Mouse (Mus musculus) intestine, embryonic 14.5 days (tissue): ENCODE measurements at regions not wholly inside any gene's neighbourhood (a gene's known extent, or its start where the extent isn't known, plus 50 kb on each side); places are given as distances from the start of the nearest gene placed in this dataset.
A peak's percentile ranks its signal among the peaks of the same experiment; 100 is the strongest.

ENCODE experiments used
- ATAC-seq: fragments of 200-750 bp; cut with Nextera tagmentation; replicated peaks from 2 replicates; pipeline ENCODE4 v1.8.0; 2017; ENCODE audit warnings: low read depth, moderate number of reproducible peaks, moderate TSS enrichment, moderate library complexity; ENCODE audit not compliant: low FRiP score, low TSS enrichment
- DNase-seq: peaks from one replicate; pipeline ENCODE4 v3.0.0-alpha.2; 2018; ENCODE audit warnings: low spot score
- H3K27ac ChIP-seq: fragments of 300-500 bp; sonication (generic); 2 replicates; pipeline ENCODE4 v1.5.1; 2014; ENCODE audit warnings: low read depth, mild to moderate bottlenecking, control low read depth
- H3K27me3 ChIP-seq: fragments of 300-500 bp; sonication (generic); replicated peaks from 2 replicates; pipeline ENCODE4 v1.6.1; 2014; ENCODE audit warnings: low read length, control low read depth; ENCODE audit not compliant: control insufficient read depth, insufficient read depth
- H3K36me3 ChIP-seq: fragments of 300-500 bp; sonication (generic); 2 replicates; pipeline ENCODE4 v1.6.1; 2014; ENCODE audit warnings: low read length, control low read depth; ENCODE audit not compliant: control insufficient read depth, insufficient read depth
- H3K4me1 ChIP-seq: fragments of 300-500 bp; sonication (generic); replicated peaks from 2 replicates; pipeline ENCODE4 v1.6.1; 2014; ENCODE audit warnings: low read length, control low read depth, mixed read lengths; ENCODE audit not compliant: control insufficient read depth, insufficient read depth
- H3K4me2 ChIP-seq: fragments of 300-500 bp; sonication (generic); 2 replicates; pipeline ENCODE4 v1.6.1; 2014; ENCODE audit warnings: low read length
- H3K4me3 ChIP-seq: fragments of 300-500 bp; sonication (generic); 2 replicates; pipeline ENCODE4 v1.5.1; 2014; ENCODE audit warnings: low read depth, low read length, control low read depth, mixed read lengths
- H3K9ac ChIP-seq: fragments of 300-500 bp; sonication (generic); 2 replicates; pipeline ENCODE4 v1.6.1; 2014; ENCODE audit warnings: mild to moderate bottlenecking, low read length
- H3K9me3 ChIP-seq: fragments of 300-500 bp; sonication (generic); 2 replicates; pipeline ENCODE4 v1.6.1; 2016; ENCODE audit warnings: low read length, control low read depth; ENCODE audit not compliant: control insufficient read depth
- WGBS: fragments of 180-500 bp; shearing (Covaris S2); extraction: QIAGEN DNeasy Blood & Tissue Kit; methylation state at CpG from one replicate; pipeline ENCODE4 v1.1.7; 2014; 5-methylcytosine and 5-hydroxymethylcytosine counted together

- H3K36me3 ChIP-seq, result no peaks in the 10 kb centered on the region
- H3K9ac ChIP-seq, result no peak overlapping the region
- H3K27me3 ChIP-seq, result no peaks in the 10 kb centered on the region
- H3K4me2 ChIP-seq, result no peak overlapping the region
- no peak overlapping the region for H3K4me3 ChIP-seq
- no peak overlapping the region for H3K27ac ChIP-seq
- ATAC-seq (no peak), DNase-seq (no peak)
- 78% methylated on average over 9 of the region's 9 CpGs for WGBS
- no peaks in the 10 kb centered on the region for H3K9me3 ChIP-seq
- H3K4me1 ChIP-seq, result no peaks in the 10 kb centered on the region
These were observed 215.6 kb upstream of the Bmp2 start for GRCm38 (mm10) chr2:133336177-133336901.

GRCm38 (mm10) chr2:133338150-133338549 is 213.8 kb upstream of the Bmp2 start:
- ATAC-seq (no peak), DNase-seq (no peak)
- H3K9me3 ChIP-seq, result no peaks in the 10 kb centered on the region
- H3K27me3 ChIP-seq, result no peaks in the 10 kb centered on the region
- no peaks in the 10 kb centered on the region for H3K4me1 ChIP-seq
- H3K27ac ChIP-seq, result no peak overlapping the region
- no peak overlapping the region for H3K4me2 ChIP-seq
- no peaks in the 10 kb centered on the region for H3K36me3 ChIP-seq
- no peak overlapping the region for H3K9ac ChIP-seq
- WGBS, result 90% methylated on average over 3 of the region's 3 CpGs
- H3K4me3 ChIP-seq, result no peak overlapping the region

- no peaks in the 10 kb centered on the region for H3K27me3 ChIP-seq
These were observed 210.6 kb upstream of the Bmp2 start for GRCm38 (mm10) chr2:133341352-133341751.

GRCm38 (mm10) chr2:133345964-133346788 is 205.8 kb upstream of the Bmp2 start:
- DNase-seq (no peak), ATAC-seq (no peak)
- no peak overlapping the region for H3K9ac ChIP-seq
- H3K4me1 ChIP-seq, result peaks cover 6% of the 10 kb centered on the region; the same call in 1 of the 2 replicates
- no peak overlapping the region for H3K4me3 ChIP-seq
- H3K27ac ChIP-seq, result no peak overlapping the region
- H3K4me2 ChIP-seq, result 0 out of 2 replicates have a peak overlapping the region, but pooled peaks have one; percentile 2
- H3K27me3 ChIP-seq, result no peaks in the 10 kb centered on the region
- no peaks in the 10 kb centered on the region for H3K36me3 ChIP-seq
- 35% methylated on average over 12 of the region's 12 CpGs for WGBS
- no peaks in the 10 kb centered on the region for H3K9me3 ChIP-seq

More at GRCm38 (mm10) chr2:133341352-133341751, 210.6 kb upstream of the Bmp2 start:
- H3K4me2 ChIP-seq, result no peak overlapping the region
- H3K9ac ChIP-seq, result no peak overlapping the region
- no peak for ATAC-seq
- H3K4me1 ChIP-seq, result peaks cover 5% of the 10 kb centered on the region; the same call in 1 of the 2 replicates
- no peaks in the 10 kb centered on the region for H3K36me3 ChIP-seq
- 61% methylated on average over 4 of the region's 4 CpGs for WGBS
- DNase-seq, result no peak
- no peaks in the 10 kb centered on the region for H3K9me3 ChIP-seq
- no peak overlapping the region for H3K27ac ChIP-seq
- no peak overlapping the region for H3K4me3 ChIP-seq

GRCm38 (mm10) chr2:133346789-133347424 is 205.1 kb upstream of the Bmp2 start:
- WGBS, result 27% methylated on average over 4 of the region's 4 CpGs
- H3K4me1 ChIP-seq, result peaks cover 6% of the 10 kb centered on the region; the same call in 1 of the 2 replicates
- DNase-seq, result no peak
- no peaks in the 10 kb centered on the region for H3K27me3 ChIP-seq
- H3K9ac ChIP-seq, result no peak overlapping the region
- no peaks in the 10 kb centered on the region for H3K36me3 ChIP-seq
- no peak for ATAC-seq
- no peaks in the 10 kb centered on the region for H3K9me3 ChIP-seq
- no peak overlapping the region for H3K4me3 ChIP-seq
- H3K27ac ChIP-seq, result no peak overlapping the region
- H3K4me2 ChIP-seq, result no peak overlapping the region

- WGBS, result 74% methylated on average over 3 of the region's 3 CpGs
- no peak overlapping the region for H3K9ac ChIP-seq
- H3K27ac ChIP-seq, result no peak overlapping the region
- ATAC-seq (no peak), DNase-seq (no peak)
- peaks cover 1% of the 10 kb centered on the region; the same call in 1 of the 2 replicates for H3K4me1 ChIP-seq
- no peak overlapping the region for H3K4me2 ChIP-seq
- no peaks in the 10 kb centered on the region for H3K27me3 ChIP-seq
- no peaks in the 10 kb centered on the region for H3K9me3 ChIP-seq
- H3K36me3 ChIP-seq, result no peaks in the 10 kb centered on the region
- no peak overlapping the region for H3K4me3 ChIP-seq
These were observed 200.7 kb upstream of the Bmp2 start for GRCm38 (mm10) chr2:133351306-133351705.

- Histone ChIP-seq H3K36me3 (no peaks in the 10 kb centered on the region), H3K9ac (no peak overlapping the region), H3K4me2 (no peak overlapping the region), H3K4me1 (no peaks in the 10 kb centered on the region), H3K27me3 (no peaks in the 10 kb centered on the region), H3K9me3 (no peaks in the 10 kb centered on the region), H3K27ac (no peak overlapping the region), H3K4me3 (no peak overlapping the region)
- 59% methylated on average over 3 of the region's 3 CpGs for WGBS
- no peak for ATAC-seq
- no peak for DNase-seq
These were observed 199.2 kb upstream of the Bmp2 start for GRCm38 (mm10) chr2:133352800-133353199.

- Histone ChIP-seq H3K36me3 (no peaks in the 10 kb centered on the region), H3K9ac (no peak overlapping the region), H3K27me3 (no peaks in the 10 kb centered on the region), H3K4me1 (no peaks in the 10 kb centered on the region), H3K4me2 (no peak overlapping the region), H3K4me3 (no peak overlapping the region), H3K9me3 (no peaks in the 10 kb centered on the region), H3K27ac (no peak overlapping the region)
- WGBS, result 51% methylated on average over 4 of the region's 4 CpGs
- DNase-seq (no peak), ATAC-seq (no peak)
These were observed 189.1 kb upstream of the Bmp2 start for GRCm38 (mm10) chr2:133362693-133363443.
